Mouse (Mus musculus) forebrain, embryonic 11.5 days (tissue): ENCODE results near the gene Itsn1. TPM values are rescaled to one million over a fixed set of nuclear protein-coding genes. Genes with fewer than 3 reads are reported as not detected.
A peak's percentile ranks its signal among the peaks of the same experiment; 100 is the strongest.

Experiments used
- ATAC-seq: fragments of 200-750 bp; cut with Nextera tagmentation; replicated peaks from 2 replicates; pipeline ENCODE4 v1.8.0; 2017; ENCODE audit warnings: moderate TSS enrichment; ENCODE audit not compliant: low FRiP score
- DNase-seq: peaks from one replicate; pipeline ENCODE4 v3.0.0-alpha.2; 2017; ENCODE audit warnings: low spot score
- H3K27ac ChIP-seq: fragments of 300-500 bp; sonication (generic); 2 replicates; pipeline ENCODE4 v1.5.1; 2014; ENCODE audit warnings: low read depth, low read length
- H3K27me3 ChIP-seq: fragments of 300-500 bp; sonication (generic); 2 replicates; pipeline ENCODE4 v1.6.1; 2014; ENCODE audit warnings: mild to moderate bottlenecking, low read length, mixed read lengths; ENCODE audit not compliant: control insufficient read depth, insufficient read depth
- H3K36me3 ChIP-seq: fragments of 300-500 bp; sonication (generic); 2 replicates; pipeline ENCODE4 v1.6.1; 2014; ENCODE audit warnings: mild to moderate bottlenecking, low read length, moderate library complexity, mixed read lengths; ENCODE audit not compliant: control insufficient read depth, insufficient read depth
- H3K4me1 ChIP-seq: fragments of 300-500 bp; sonication (generic); replicated peaks from 2 replicates; pipeline ENCODE4 v1.6.1; 2014; ENCODE audit warnings: low read length, mixed read lengths; ENCODE audit not compliant: control insufficient read depth, insufficient read depth
- H3K4me2 ChIP-seq: fragments of 300-500 bp; sonication (generic); 2 replicates; pipeline ENCODE4 v1.6.1; 2014; ENCODE audit warnings: low read depth, mild to moderate bottlenecking, low read length, moderate library complexity, mixed read lengths; ENCODE audit not compliant: severe bottlenecking
- H3K4me3 ChIP-seq: fragments of 300-500 bp; sonication (generic); 2 replicates; pipeline ENCODE4 v1.5.1; 2014; ENCODE audit warnings: low read depth, low read length
- H3K9ac ChIP-seq: fragments of 300-500 bp; sonication (generic); 2 replicates; pipeline ENCODE4 v1.6.1; 2014; ENCODE audit warnings: low read length
- H3K9me3 ChIP-seq: fragments of 300-500 bp; sonication (generic); 2 replicates; pipeline ENCODE4 v1.6.1; 2016; ENCODE audit warnings: low read length, mixed read lengths; ENCODE audit not compliant: control insufficient read depth
- WGBS: fragments of 180-500 bp; shearing (Covaris S2); extraction: QIAGEN DNeasy Blood & Tissue Kit; methylation state at CpG from one replicate; pipeline ENCODE4 v1.1.7; 2014; 5-methylcytosine and 5-hydroxymethylcytosine counted together
- polyA plus RNA-seq: library from polyadenylated mRNA; unstranded; fragments of >200 nt; fragmentation: Nextera tagmentation; extraction: Ambion mirVana; gene quantifications from 2 replicates; pipeline ENCODE4 v1.2.1, GENCODE M21; 2014

Itsn1 gene
- polyA plus RNA-seq, 1 experiment from 2014 or later: 55.2 TPM

GRCm38 (mm10) chr16:91754957-91755356 lies 25.9 kb downstream of the Itsn1 start:
- DNase-seq (no peak), ATAC-seq (no peak)
- Histone ChIP-seq H3K9ac (no peak overlapping the region), H3K4me3 (no peak overlapping the region), H3K36me3 (no peaks in the 10 kb centered on the region; the same call in 1 of the 2 replicates), H3K4me2 (no peak overlapping the region), H3K9me3 (no peaks in the 10 kb centered on the region), H3K27me3 (no peaks in the 10 kb centered on the region), H3K27ac (no peak overlapping the region), H3K4me1 (no peaks in the 10 kb centered on the region)
- 90% methylated on average over 6 of the region's 6 CpGs for WGBS

GRCm38 (mm10) chr16:91761202-91761601 lies 32.1 kb downstream of the Itsn1 start:
- no peak overlapping the region for H3K27ac ChIP-seq
- H3K9ac ChIP-seq: no peak overlapping the region
- no peak overlapping the region for H3K4me2 ChIP-seq
- DNase-seq: no peak
- H3K9me3 ChIP-seq: no peaks in the 10 kb centered on the region
- H3K4me3 ChIP-seq: no peak overlapping the region
- no peaks in the 10 kb centered on the region for H3K27me3 ChIP-seq
- WGBS: 90% methylated on average over 9 of the region's 9 CpGs
- 0 out of 2 replicates have a peak, but pooled peaks cover 4% of the 10 kb centered on the region for H3K4me1 ChIP-seq
- no peak for ATAC-seq
- H3K36me3 ChIP-seq: no peaks in the 10 kb centered on the region; the same call in 1 of the 2 replicates

GRCm38 (mm10) chr16:91761761-91762160 lies 32.7 kb downstream of the Itsn1 start:
- no peak for ATAC-seq

GRCm38 (mm10) chr16:91762476-91762875 lies 33.4 kb downstream of the Itsn1 start:
- H3K36me3 ChIP-seq: no peaks in the 10 kb centered on the region
- no peak overlapping the region for H3K4me2 ChIP-seq
- WGBS: 77% methylated on average over 7 of the region's 7 CpGs
- no peak for ATAC-seq
- no peaks in the 10 kb centered on the region for H3K27me3 ChIP-seq
- 0 out of 2 replicates have a peak, but pooled peaks cover 4% of the 10 kb centered on the region for H3K4me1 ChIP-seq
- no peaks in the 10 kb centered on the region for H3K9me3 ChIP-seq
- no peak overlapping the region for H3K27ac ChIP-seq
- H3K4me3 ChIP-seq: no peak overlapping the region
- H3K9ac ChIP-seq: no peak overlapping the region
- no peak for DNase-seq

More at GRCm38 (mm10) chr16:91761761-91762160, 32.7 kb downstream of the Itsn1 start:
- H3K4me1 ChIP-seq: 0 out of 2 replicates have a peak, but pooled peaks cover 4% of the 10 kb centered on the region
- no peak overlapping the region for H3K9ac ChIP-seq
- H3K36me3 ChIP-seq: no peaks in the 10 kb centered on the region; the same call in 1 of the 2 replicates
- H3K27ac ChIP-seq: no peak overlapping the region
- H3K4me3 ChIP-seq: no peak overlapping the region
- no peaks in the 10 kb centered on the region for H3K27me3 ChIP-seq
- H3K9me3 ChIP-seq: no peaks in the 10 kb centered on the region
- no peak for DNase-seq
- WGBS: 87% methylated on average over 3 of the region's 3 CpGs
- H3K4me2 ChIP-seq: no peak overlapping the region

- Histone ChIP-seq H3K27ac (no peak overlapping the region), H3K36me3 (no peaks in the 10 kb centered on the region), H3K4me2 (no peak overlapping the region), H3K9me3 (no peaks in the 10 kb centered on the region), H3K4me3 (no peak overlapping the region), H3K9ac (no peak overlapping the region), H3K4me1 (0 out of 2 replicates have a peak, but pooled peaks cover 4% of the 10 kb centered on the region), H3K27me3 (no peaks in the 10 kb centered on the region)
- ATAC-seq (no peak), DNase-seq (peak; percentile 39)
- 62% methylated on average over 6 of the region's 6 CpGs for WGBS
Measured at GRCm38 (mm10) chr16:91763975-91764374, 34.9 kb downstream of the Itsn1 start.

- no peak overlapping the region for H3K4me3 ChIP-seq
- H3K36me3 ChIP-seq: no peaks in the 10 kb centered on the region
- no peak overlapping the region for H3K27ac ChIP-seq
- H3K9ac ChIP-seq: no peak overlapping the region
- no peaks in the 10 kb centered on the region for H3K9me3 ChIP-seq
- no peak for ATAC-seq
- H3K27me3 ChIP-seq: no peaks in the 10 kb centered on the region
- H3K4me1 ChIP-seq: 0 out of 2 replicates have a peak, but pooled peaks cover 4% of the 10 kb centered on the region
- no peak for DNase-seq
- 77% methylated on average over 6 of the region's 6 CpGs for WGBS
- H3K4me2 ChIP-seq: no peak overlapping the region
Measured at GRCm38 (mm10) chr16:91764414-91764813, 35.3 kb downstream of the Itsn1 start.

GRCm38 (mm10) chr16:91765121-91765815 lies 36.2 kb downstream of the Itsn1 start:
- no peak for ATAC-seq
- Histone ChIP-seq H3K27me3 (no peaks in the 10 kb centered on the region), H3K4me1 (peaks cover 4% of the 10 kb centered on the region; the same call in 1 of the 2 replicates), H3K27ac (no peak overlapping the region), H3K4me2 (no peak overlapping the region), H3K9me3 (no peaks in the 10 kb centered on the region), H3K9ac (no peak overlapping the region), H3K4me3 (no peak overlapping the region), H3K36me3 (no peaks in the 10 kb centered on the region)
- DNase-seq: no peak
- WGBS: 89% methylated on average over 15 of the region's 15 CpGs

- Histone ChIP-seq H3K4me2 (no peak overlapping the region), H3K9me3 (no peaks in the 10 kb centered on the region), H3K36me3 (no peaks in the 10 kb centered on the region), H3K27ac (no peak overlapping the region), H3K27me3 (no peaks in the 10 kb centered on the region), H3K9ac (no peak overlapping the region), H3K4me3 (no peak overlapping the region), H3K4me1 (peaks cover 9% of the 10 kb centered on the region; the same call in 1 of the 2 replicates)
- 89% methylated on average over 15 of the region's 15 CpGs for WGBS
- ATAC-seq (no peak), DNase-seq (peak; percentile 44)
Measured at GRCm38 (mm10) chr16:91765816-91766210, 36.7 kb downstream of the Itsn1 start.
